Mouse (Mus musculus) heart, embryonic 12.5 days (tissue): ENCODE measurements at regions not wholly inside any gene's neighbourhood (a gene's known extent, or its start where the extent isn't known, plus 50 kb on each side); places are given as distances from the start of the nearest gene placed in this dataset.

Experiments
- ATAC-seq: fragments of 200-750 bp; cut with Nextera tagmentation; 2 replicates; pipeline ENCODE4 v1.8.0; 2017; ENCODE audit warnings: moderate TSS enrichment, moderate library complexity; ENCODE audit not compliant: insufficient number of reproducible peaks, low FRiP score
- H3K27ac ChIP-seq: fragments of 300-500 bp; sonication (generic); 2 replicates; pipeline ENCODE4 v1.5.1; 2016; ENCODE audit warnings: mild to moderate bottlenecking, moderate library complexity; ENCODE audit not compliant: poor library complexity, severe bottlenecking
- H3K27me3 ChIP-seq: fragments of 300-500 bp; sonication (generic); replicated peaks from 2 replicates; pipeline ENCODE4 v1.6.1; 2016; ENCODE audit warnings: mild to moderate bottlenecking, moderate library complexity
- H3K36me3 ChIP-seq: fragments of 300-500 bp; sonication (generic); 2 replicates; pipeline ENCODE4 v1.6.1; 2016; ENCODE audit warnings: mild to moderate bottlenecking, moderate library complexity
- H3K4me1 ChIP-seq: fragments of 300-500 bp; sonication (generic); replicated peaks from 2 replicates; pipeline ENCODE4 v1.6.1; 2016; ENCODE audit warnings: mild to moderate bottlenecking
- H3K4me2 ChIP-seq: fragments of 300-500 bp; sonication (generic); 2 replicates; pipeline ENCODE4 v1.6.1; 2016; ENCODE audit warnings: mild to moderate bottlenecking, moderate library complexity
- H3K4me3 ChIP-seq: fragments of 300-500 bp; sonication (generic); 2 replicates; pipeline ENCODE4 v1.5.1; 2016; ENCODE audit warnings: mild to moderate bottlenecking
- H3K9ac ChIP-seq: fragments of 300-500 bp; sonication (generic); 2 replicates; pipeline ENCODE4 v1.6.1; 2016; ENCODE audit warnings: mild to moderate bottlenecking, moderate library complexity
- H3K9me3 ChIP-seq: fragments of 300-500 bp; sonication (generic); replicated peaks from 2 replicates; pipeline ENCODE4 v1.6.1; 2016; ENCODE audit warnings: mild to moderate bottlenecking, moderate library complexity
- WGBS: fragments of 180-500 bp; shearing (Covaris S2); methylation state at CpG from one replicate; pipeline ENCODE4 v1.1.7; 2016; 5-methylcytosine and 5-hydroxymethylcytosine counted together

DNA sequence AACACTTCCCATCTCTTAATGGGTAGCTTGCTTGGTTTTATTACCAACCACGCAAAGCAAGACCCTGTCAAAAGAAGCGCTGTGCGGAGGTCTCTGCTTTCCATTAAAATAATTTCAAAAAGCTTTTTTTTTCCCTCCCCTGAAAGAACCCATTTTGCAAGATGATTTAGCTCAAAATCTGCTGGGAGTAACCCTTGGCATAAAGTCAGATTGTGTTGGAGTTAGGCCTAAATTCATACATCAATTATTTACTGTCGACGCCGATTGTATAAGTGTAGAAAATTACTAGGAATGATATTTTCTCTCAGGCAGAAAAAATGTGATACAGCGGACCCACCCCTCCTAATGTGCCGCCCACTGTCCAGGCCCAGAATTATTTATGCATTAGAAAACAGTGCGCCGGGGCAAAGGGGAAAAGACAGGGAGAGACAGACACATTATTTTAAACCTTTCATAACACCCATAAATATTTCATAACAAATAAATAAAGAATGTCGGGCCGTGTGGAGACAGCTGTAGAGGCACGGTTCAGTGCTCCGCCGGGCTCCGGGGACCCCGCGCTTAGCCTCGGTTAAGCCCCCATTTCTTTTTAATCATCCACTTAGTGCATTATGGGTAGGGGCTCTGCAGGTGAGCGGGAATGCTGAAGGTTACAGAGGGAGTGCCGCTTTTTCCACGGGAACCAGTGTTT, 251.3 kb upstream of the Irx4 start:
- ATAC-seq = no peak
- Histone ChIP-seq H3K9me3 (no peaks in the 10 kb centered on the region), H3K4me3 (no peak overlapping the region), H3K36me3 (no peaks in the 10 kb centered on the region), H3K9ac (no peak overlapping the region), H3K27me3 (peaks cover 6% of the 10 kb centered on the region; the same call in 1 of the 2 replicates), H3K4me1 (no peaks in the 10 kb centered on the region), H3K4me2 (no peak overlapping the region), H3K27ac (no peak overlapping the region)
- WGBS = 65% methylated on average over 22 of the region's 22 CpGs

DNA sequence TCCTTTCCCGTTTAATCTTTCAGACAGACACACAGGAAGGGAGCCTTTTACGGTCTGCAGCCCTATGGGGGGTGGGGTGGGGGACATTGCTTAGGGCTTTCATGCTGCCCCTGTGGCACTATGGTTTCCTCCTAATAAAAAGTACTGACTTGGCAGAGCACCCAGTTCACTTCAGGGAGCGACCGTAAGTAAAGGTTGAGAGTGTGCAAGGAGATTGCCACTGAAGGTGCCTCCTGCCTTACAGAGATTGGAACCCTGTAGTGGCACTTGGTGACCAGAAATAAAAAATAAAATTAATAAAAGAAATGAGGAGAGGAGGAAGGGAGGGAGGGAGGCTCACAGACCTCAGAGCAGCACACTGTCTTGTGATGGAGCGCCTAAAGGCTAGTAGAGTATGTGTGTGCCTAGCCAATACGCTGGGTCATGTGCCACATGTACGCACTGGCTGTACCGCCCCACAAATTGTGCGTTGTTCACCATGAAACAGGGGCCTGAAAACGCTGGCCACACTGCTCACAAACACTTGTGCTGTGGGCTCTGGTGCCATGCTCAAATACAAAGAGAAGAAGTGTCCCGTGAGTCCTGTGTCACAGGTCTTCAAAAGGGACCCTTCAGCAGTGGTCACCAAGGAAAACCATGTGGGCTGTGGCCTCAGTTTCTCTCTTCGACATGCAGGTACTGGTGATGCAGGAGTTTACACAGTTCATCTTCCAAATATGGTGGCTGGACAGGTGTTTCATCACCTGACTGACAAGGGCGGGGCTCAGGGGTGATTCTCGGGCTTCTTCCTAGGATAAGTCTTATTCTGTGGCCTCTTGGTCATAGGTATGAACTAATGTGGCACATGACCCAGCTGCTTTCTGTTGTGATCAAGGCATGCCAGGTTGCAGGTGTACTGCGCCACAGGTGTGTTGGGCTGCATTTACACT, 250.5 kb upstream of the Irx4 start:
- H3K36me3 ChIP-seq = no peaks in the 10 kb centered on the region
- no peak overlapping the region for H3K4me2 ChIP-seq
- no peak overlapping the region for H3K27ac ChIP-seq
- H3K4me3 ChIP-seq = no peak overlapping the region
- no peaks in the 10 kb centered on the region for H3K9me3 ChIP-seq
- no peak for ATAC-seq
- H3K27me3 ChIP-seq = peaks cover 6% of the 10 kb centered on the region; the same call in 1 of the 2 replicates
- H3K4me1 ChIP-seq = no peaks in the 10 kb centered on the region
- no peak overlapping the region for H3K9ac ChIP-seq
- WGBS = 76% methylated on average over 15 of the region's 15 CpGs

DNA sequence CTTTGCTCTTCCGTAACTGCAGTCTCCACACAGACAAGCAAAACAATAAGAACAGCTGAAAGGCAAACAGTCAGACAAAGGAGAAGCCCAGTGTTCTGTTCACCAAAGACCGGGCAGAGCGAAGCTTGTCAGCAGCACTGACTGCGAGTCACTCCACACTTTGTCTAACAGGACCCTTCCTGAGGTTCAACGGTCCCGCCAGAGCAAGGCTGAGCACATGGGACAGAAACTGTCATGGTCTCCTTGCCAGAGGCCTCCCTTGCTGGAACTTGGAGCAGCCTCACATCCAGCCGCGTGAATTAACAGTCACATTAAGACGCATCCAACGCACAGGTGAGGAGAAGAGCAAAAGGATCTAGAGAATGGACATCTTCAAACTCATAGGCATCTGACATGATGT, 241.1 kb upstream of the Irx4 start:
- H3K36me3 ChIP-seq = no peaks in the 10 kb centered on the region

DNA sequence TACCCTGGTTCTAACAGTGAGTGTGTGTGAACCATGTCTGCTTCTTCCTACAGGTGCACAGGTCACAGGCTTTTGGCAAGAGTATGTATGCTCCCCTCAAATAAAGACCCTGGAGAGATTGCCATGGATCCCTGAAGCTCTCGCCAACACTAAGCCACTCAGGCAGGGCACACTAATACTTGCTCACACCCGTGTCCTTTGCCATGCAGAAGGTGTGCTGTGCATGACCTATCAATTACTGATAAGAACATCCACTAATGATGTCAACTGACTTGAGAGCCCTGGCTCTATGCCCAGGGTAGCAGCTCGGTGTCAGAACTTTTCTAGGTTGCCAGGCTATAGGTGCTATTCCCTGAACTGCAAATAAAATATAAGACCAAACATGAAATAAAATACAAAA, 229.1 kb upstream of the Irx4 start:
- Histone ChIP-seq H3K9me3 (no peaks in the 10 kb centered on the region), H3K27me3 (peaks cover 4% of the 10 kb centered on the region; the same call in 1 of the 2 replicates), H3K9ac (no peak overlapping the region), H3K4me1 (peaks cover 32% of the 10 kb centered on the region), H3K27ac (0 out of 2 replicates have a peak overlapping the region, but pooled peaks have one; percentile 18), H3K4me2 (no peak overlapping the region), H3K4me3 (no peak overlapping the region), H3K36me3 (no peaks in the 10 kb centered on the region)
- 0 out of 2 replicates have a peak, but pooled peaks have one; percentile 25 for ATAC-seq
- WGBS = 29% methylated on average over 3 of the region's 3 CpGs

More for the DNA sequence above, 241.1 kb upstream of the Irx4 start:
- H3K9me3 ChIP-seq = no peaks in the 10 kb centered on the region
- no peak overlapping the region for H3K27ac ChIP-seq
- ATAC-seq = no peak
- H3K4me3 ChIP-seq = no peak overlapping the region
- no peak overlapping the region for H3K9ac ChIP-seq
- H3K27me3 ChIP-seq = no peaks in the 10 kb centered on the region
- 78% methylated on average over 10 of the region's 10 CpGs for WGBS
- no peaks in the 10 kb centered on the region for H3K4me1 ChIP-seq
- no peak overlapping the region for H3K4me2 ChIP-seq

DNA sequence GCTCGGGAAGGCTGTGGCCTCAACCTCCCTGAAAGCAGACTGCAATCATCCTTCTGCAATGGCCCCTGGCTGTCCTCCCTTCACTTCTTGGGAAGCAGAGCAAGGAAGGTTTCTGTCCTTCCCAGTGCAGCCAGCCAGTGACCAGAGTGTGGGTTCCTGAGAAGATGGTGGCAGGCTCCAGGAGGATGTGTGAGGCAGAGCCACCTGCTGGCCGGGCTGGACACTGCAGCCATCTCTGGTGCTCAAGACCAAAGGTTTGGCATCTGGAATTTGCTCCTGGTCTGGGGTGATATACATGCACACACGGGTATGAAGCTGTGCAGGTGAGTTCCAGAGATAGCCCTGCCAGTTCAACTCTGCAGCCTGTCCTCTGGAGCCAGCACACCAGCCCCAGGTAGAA, 227.2 kb upstream of the Irx4 start:
- H3K4me2 ChIP-seq = no peak overlapping the region
- WGBS = 31% methylated on average over 3 of the region's 3 CpGs
- H3K4me1 ChIP-seq = peaks cover 32% of the 10 kb centered on the region
- H3K9me3 ChIP-seq = no peaks in the 10 kb centered on the region
- H3K9ac ChIP-seq = no peak overlapping the region
- no peak for ATAC-seq
- no peak overlapping the region for H3K27ac ChIP-seq
- H3K4me3 ChIP-seq = no peak overlapping the region
- no peaks in the 10 kb centered on the region for H3K36me3 ChIP-seq
- peaks cover 8% of the 10 kb centered on the region; the same call in 1 of the 2 replicates for H3K27me3 ChIP-seq

DNA sequence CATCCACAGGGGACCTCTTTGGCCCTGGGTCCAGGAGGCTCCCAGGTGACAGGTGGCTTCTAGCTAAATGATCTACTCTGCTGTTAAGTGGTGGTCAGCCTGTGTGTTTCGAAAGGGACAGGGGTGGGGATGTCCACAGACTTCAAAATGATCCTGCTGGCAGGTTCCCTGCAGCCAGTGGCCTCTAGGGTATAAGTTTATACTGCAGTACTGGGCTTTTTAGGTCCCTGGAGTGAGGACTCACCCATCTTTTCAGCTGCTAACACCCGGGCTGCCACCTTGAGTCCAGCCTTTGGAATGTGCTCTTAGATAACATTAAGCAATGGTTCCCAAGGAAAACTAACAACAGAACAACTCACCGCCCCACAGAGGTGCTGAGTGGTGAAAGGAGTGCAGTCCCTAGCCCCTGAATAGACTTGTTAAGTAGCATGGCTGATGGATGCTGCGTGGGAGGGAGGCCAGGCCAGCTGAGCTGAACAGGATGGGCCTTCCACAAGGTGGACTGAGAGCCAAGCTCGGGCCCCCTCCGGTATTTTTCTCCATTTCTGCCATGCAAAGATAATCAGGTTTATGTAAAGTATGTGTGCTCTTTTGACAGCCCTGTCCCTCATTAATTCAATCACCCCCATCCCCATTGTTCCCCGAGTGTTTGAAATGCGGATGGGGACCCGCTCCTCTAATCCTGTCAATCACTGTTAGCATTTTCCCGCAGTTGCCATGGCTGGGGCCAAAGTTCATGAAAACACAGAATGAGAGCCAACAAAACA, 226.0 kb upstream of the Irx4 start:
- no peak overlapping the region for H3K27ac ChIP-seq
- H3K4me1 ChIP-seq = peaks cover 32% of the 10 kb centered on the region
- H3K9ac ChIP-seq = no peak overlapping the region
- no peak overlapping the region for H3K4me3 ChIP-seq
- H3K27me3 ChIP-seq = peaks cover 9% of the 10 kb centered on the region; the same call in 1 of the 2 replicates
- no peak overlapping the region for H3K4me2 ChIP-seq
- 29% methylated on average over 10 of the region's 10 CpGs for WGBS
- no peaks in the 10 kb centered on the region for H3K9me3 ChIP-seq
- H3K36me3 ChIP-seq = no peaks in the 10 kb centered on the region
- ATAC-seq = peak; percentile 74

DNA sequence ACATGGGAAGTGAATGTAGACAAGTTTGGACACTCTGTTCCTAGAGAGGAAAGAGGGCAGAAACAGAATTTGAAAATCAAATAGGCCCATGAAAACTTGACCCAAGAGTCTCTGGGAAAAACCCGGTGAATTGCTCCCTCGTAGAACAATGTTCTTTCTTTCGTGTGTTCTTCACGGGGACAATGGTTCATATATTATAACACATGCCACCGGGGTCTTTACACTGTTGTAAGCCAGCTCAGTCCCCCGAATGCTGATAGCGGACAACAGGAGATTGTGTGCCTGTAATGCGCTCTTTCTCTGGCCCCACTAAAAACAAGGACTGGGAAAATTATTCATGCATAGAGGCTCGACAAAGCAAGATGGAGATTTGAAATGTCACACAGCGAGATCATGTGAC, 225.4 kb upstream of the Irx4 start:
- H3K27me3 ChIP-seq = peaks cover 9% of the 10 kb centered on the region; the same call in 1 of the 2 replicates
- WGBS = 76% methylated on average over 10 of the region's 10 CpGs

DNA sequence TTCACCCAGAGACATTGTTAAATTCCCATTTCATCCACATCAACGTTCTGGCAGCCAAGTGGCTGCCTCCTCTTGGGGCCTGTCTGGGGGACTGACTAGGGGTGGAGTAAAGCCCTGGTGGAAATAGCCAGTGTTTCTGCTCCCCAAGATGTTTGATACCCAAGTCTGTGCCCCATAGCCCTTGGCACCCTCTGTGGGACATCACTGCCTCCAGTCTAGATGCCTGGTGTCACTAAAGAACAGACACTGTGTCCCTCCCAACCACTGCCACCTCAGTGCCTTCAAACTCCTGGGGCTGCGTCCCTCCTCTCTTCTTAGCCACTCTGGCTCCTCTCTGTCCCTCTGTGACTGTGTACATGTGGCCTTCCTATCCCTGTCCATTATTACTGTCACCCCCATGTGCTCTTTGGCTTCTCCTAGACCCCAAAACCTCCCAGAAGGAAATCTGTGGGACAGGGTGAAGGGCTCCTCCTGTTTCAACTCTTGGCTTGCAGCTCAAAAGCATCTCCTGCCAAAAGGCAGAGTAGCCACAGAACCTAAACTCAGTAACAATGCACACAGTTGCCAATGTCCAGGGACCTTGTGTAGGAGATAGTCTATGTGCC, 224.8 kb upstream of the Irx4 start:
- Histone ChIP-seq H3K9ac (no peak overlapping the region), H3K9me3 (no peaks in the 10 kb centered on the region), H3K4me3 (no peak overlapping the region), H3K4me2 (no peak overlapping the region), H3K27ac (no peak overlapping the region), H3K27me3 (peaks cover 9% of the 10 kb centered on the region; the same call in 1 of the 2 replicates), H3K4me1 (peaks cover 32% of the 10 kb centered on the region), H3K36me3 (no peaks in the 10 kb centered on the region)
- 54% methylated on average over 2 of the region's 2 CpGs for WGBS
- no peak for ATAC-seq

More for the DNA sequence above, 225.4 kb upstream of the Irx4 start:
- no peak for ATAC-seq
- H3K4me1 ChIP-seq = peaks cover 32% of the 10 kb centered on the region
- H3K9me3 ChIP-seq = no peaks in the 10 kb centered on the region
- H3K4me2 ChIP-seq = no peak overlapping the region
- H3K9ac ChIP-seq = no peak overlapping the region
- H3K4me3 ChIP-seq = no peak overlapping the region
- H3K36me3 ChIP-seq = no peaks in the 10 kb centered on the region
- H3K27ac ChIP-seq = no peak overlapping the region

DNA sequence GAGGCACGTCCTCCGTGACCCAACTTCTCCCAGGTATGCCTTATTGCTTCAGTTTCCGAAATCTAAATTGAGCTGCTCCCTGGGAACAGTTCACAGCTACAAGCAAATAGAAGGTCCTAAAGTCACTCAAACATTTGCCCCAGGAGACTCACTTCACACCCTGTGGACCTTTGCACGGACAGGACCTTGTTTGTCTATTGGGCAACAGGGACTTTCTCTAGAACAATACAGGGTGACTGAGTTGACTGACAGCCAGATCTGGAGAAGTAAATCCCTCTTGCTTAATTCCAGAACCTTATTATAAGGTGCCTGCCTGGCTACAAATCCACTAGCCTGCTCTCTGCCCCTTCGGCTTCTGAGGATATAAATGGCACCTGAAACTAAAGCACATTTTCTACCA, 220.5 kb upstream of the Irx4 start:
- peaks cover 9% of the 10 kb centered on the region; the same call in 1 of the 2 replicates for H3K27me3 ChIP-seq
- H3K9me3 ChIP-seq = no peaks in the 10 kb centered on the region
- H3K4me2 ChIP-seq = no peak overlapping the region
- no peak overlapping the region for H3K4me3 ChIP-seq
- no peak for ATAC-seq
- no peak overlapping the region for H3K27ac ChIP-seq
- H3K4me1 ChIP-seq = peaks cover 7% of the 10 kb centered on the region; the same call in 1 of the 2 replicates
- WGBS = 84% methylated on average over 5 of the region's 5 CpGs
- no peak overlapping the region for H3K9ac ChIP-seq
- no peaks in the 10 kb centered on the region for H3K36me3 ChIP-seq

DNA sequence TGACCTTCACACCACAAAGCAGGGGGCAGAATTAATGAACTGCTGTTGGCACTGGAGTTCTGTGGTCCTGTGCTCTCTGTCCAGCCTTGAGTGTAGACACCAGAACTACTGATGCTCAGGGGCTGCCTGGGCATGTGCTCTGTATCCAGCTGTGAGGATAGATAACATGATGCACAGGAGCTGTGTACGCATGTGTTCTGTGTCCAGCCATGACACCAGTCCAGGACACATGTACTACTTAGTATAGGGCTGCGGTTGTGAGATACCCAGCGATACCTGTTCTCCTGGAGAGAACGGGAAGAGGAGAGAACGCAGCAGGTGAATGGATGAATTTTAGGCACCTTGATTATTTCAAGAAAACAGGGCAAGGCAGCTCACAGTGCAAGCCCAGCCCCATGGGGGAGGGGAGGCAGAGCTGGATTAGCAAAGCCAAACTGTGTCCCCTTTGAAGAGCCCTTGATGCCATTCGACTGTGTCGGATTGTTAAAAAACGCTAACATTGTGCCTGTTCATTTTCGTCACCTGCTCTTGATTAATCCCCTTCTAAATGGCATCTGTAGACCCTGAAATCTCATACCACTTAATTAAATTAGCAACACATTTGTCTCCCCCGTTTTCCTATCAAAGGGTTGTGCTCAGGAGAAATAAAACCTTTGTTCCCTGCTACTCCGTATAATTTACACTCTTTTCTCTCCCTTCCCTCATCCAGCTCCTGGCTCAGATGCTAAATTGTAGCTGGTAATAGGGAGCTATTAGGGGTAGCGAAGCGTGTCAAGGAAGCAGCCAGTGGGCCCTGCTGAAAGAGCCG, 218.8 kb upstream of the Irx4 start:
- no peak overlapping the region for H3K4me3 ChIP-seq
- H3K9me3 ChIP-seq = no peaks in the 10 kb centered on the region
- no peak overlapping the region for H3K27ac ChIP-seq
- H3K4me2 ChIP-seq = no peak overlapping the region
- peaks cover 4% of the 10 kb centered on the region; the same call in 1 of the 2 replicates for H3K27me3 ChIP-seq
- no peak for ATAC-seq
- no peak overlapping the region for H3K9ac ChIP-seq
- H3K4me1 ChIP-seq = no peaks in the 10 kb centered on the region
- WGBS = 56% methylated on average over 14 of the region's 14 CpGs
- no peaks in the 10 kb centered on the region for H3K36me3 ChIP-seq
